Mouse (Mus musculus) neural tube, embryonic 11.5 days (tissue): ENCODE measurements at regions not wholly inside any gene's neighbourhood (a gene's known extent, or its start where the extent isn't known, plus 50 kb on each side); places are given as distances from the start of the nearest gene placed in this dataset.
A peak's percentile ranks its signal among the peaks of the same experiment; 100 is the strongest.

Experiments
- ATAC-seq: fragments of 200-750 bp; cut with Nextera tagmentation; 2 replicates; pipeline ENCODE4 v1.8.0; 2017; ENCODE audit warnings: moderate number of reproducible peaks, mild to moderate bottlenecking, moderate TSS enrichment, moderate library complexity; ENCODE audit not compliant: insufficient read depth, low FRiP score, low TSS enrichment
- DNase-seq: peaks from one replicate; pipeline ENCODE4 v3.0.0-alpha.2; 2015; ENCODE audit warnings: low spot score
- H3K27ac ChIP-seq: fragments of 300-500 bp; sonication (generic); 2 replicates; pipeline ENCODE4 v1.5.1; 2014; ENCODE audit warnings: low read depth, mild to moderate bottlenecking, low read length
- H3K27me3 ChIP-seq: fragments of 300-500 bp; sonication (generic); 2 replicates; pipeline ENCODE4 v1.6.1; 2014; ENCODE audit warnings: mild to moderate bottlenecking, low read length, mixed read lengths; ENCODE audit not compliant: control insufficient read depth, insufficient read depth
- H3K36me3 ChIP-seq: fragments of 300-500 bp; sonication (generic); 2 replicates; pipeline ENCODE4 v1.6.1; 2014; ENCODE audit warnings: mild to moderate bottlenecking, low read length, moderate library complexity, mixed read lengths; ENCODE audit not compliant: control insufficient read depth, insufficient read depth
- H3K4me1 ChIP-seq: fragments of 300-500 bp; sonication (generic); 2 replicates; pipeline ENCODE4 v1.6.1; 2014; ENCODE audit warnings: low read length, mixed read lengths; ENCODE audit not compliant: control insufficient read depth, insufficient read depth
- H3K4me2 ChIP-seq: fragments of 300-500 bp; sonication (generic); 2 replicates; pipeline ENCODE4 v1.6.1; 2014; ENCODE audit warnings: low read depth, mild to moderate bottlenecking, moderate library complexity
- H3K4me3 ChIP-seq: fragments of 300-500 bp; sonication (generic); 2 replicates; pipeline ENCODE4 v1.5.1; 2014; ENCODE audit warnings: low read depth, low read length
- H3K9ac ChIP-seq: fragments of 300-500 bp; sonication (generic); 2 replicates; pipeline ENCODE4 v1.6.1; 2014; ENCODE audit warnings: mild to moderate bottlenecking, low read length
- H3K9me3 ChIP-seq: fragments of 300-500 bp; sonication (generic); 2 replicates; pipeline ENCODE4 v1.6.1; 2016; ENCODE audit warnings: low read length; ENCODE audit not compliant: control insufficient read depth
- WGBS: fragments of 180-500 bp; shearing (Covaris S2); extraction: QIAGEN DNeasy Blood & Tissue Kit; methylation state at CpG from one replicate; pipeline ENCODE4 v1.1.7; 2014; 5-methylcytosine and 5-hydroxymethylcytosine counted together

DNA sequence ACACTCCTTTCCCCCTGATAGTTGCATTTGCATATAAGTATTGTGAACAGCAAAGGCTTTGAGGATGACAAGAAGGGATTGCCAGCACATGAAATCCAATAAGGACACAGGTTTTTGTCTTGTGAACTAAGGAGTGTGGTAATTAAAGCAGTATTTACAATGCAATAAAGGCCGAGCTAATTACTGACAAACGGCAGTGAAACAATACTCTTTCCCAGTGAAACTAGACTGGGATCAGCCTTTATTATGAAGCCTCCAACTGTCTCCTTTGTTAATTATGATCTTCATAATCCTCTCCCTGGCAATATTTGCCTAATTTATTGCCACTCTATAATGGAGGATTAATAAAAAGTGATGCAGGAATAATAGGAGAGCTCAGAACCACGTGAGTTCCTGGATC is 704.2 kb upstream of the Api5 start:
- H3K27ac ChIP-seq = no peak overlapping the region
- no peaks in the 10 kb centered on the region for H3K4me1 ChIP-seq
- ATAC-seq (no peak), DNase-seq (no peak)
- H3K4me2 ChIP-seq = no peak overlapping the region
- no peaks in the 10 kb centered on the region for H3K9me3 ChIP-seq
- H3K4me3 ChIP-seq = no peak overlapping the region
- 21% methylated on average over 3 of the region's 3 CpGs for WGBS
- no peaks in the 10 kb centered on the region for H3K36me3 ChIP-seq
- H3K9ac ChIP-seq = no peak overlapping the region
- H3K27me3 ChIP-seq = no peaks in the 10 kb centered on the region

- Histone ChIP-seq H3K4me1 (no peaks in the 10 kb centered on the region), H3K9ac (no peak overlapping the region), H3K27ac (no peak overlapping the region), H3K9me3 (no peaks in the 10 kb centered on the region), H3K4me3 (no peak overlapping the region), H3K4me2 (no peak overlapping the region), H3K36me3 (no peaks in the 10 kb centered on the region), H3K27me3 (no peaks in the 10 kb centered on the region)
- 50% methylated on average over 1 of the region's 1 CpGs for WGBS
- ATAC-seq (no peak), DNase-seq (no peak)
Observed at GRCm38 (mm10) chr2:95140116-95140515, 702.2 kb upstream of the Api5 start.

- H3K4me3 ChIP-seq = no peak overlapping the region
- H3K9me3 ChIP-seq = no peaks in the 10 kb centered on the region
- no peaks in the 10 kb centered on the region for H3K4me1 ChIP-seq
- no peaks in the 10 kb centered on the region for H3K36me3 ChIP-seq
- DNase-seq (no peak), ATAC-seq (no peak)
- no peak overlapping the region for H3K27ac ChIP-seq
- H3K9ac ChIP-seq = no peak overlapping the region
- 74% methylated on average over 6 of the region's 6 CpGs for WGBS
- no peaks in the 10 kb centered on the region for H3K27me3 ChIP-seq
- no peak overlapping the region for H3K4me2 ChIP-seq
Observed at GRCm38 (mm10) chr2:95136636-95137035, 698.7 kb upstream of the Api5 start.

GRCm38 (mm10) chr2:95131181-95131580 is 693.2 kb upstream of the Api5 start:
- ATAC-seq (no peak), DNase-seq (no peak)
- 73% methylated on average over 2 of the region's 2 CpGs for WGBS
- Histone ChIP-seq H3K36me3 (no peaks in the 10 kb centered on the region), H3K27ac (no peak overlapping the region), H3K4me3 (no peak overlapping the region), H3K27me3 (no peaks in the 10 kb centered on the region), H3K9me3 (no peaks in the 10 kb centered on the region), H3K9ac (no peak overlapping the region), H3K4me2 (no peak overlapping the region), H3K4me1 (no peaks in the 10 kb centered on the region)

- H3K27me3 ChIP-seq = no peaks in the 10 kb centered on the region
- ATAC-seq (no peak), DNase-seq (no peak)
- WGBS = 61% methylated on average over 1 of the region's 1 CpGs
- no peaks in the 10 kb centered on the region for H3K36me3 ChIP-seq
- no peak overlapping the region for H3K4me3 ChIP-seq
- no peak overlapping the region for H3K9ac ChIP-seq
- no peaks in the 10 kb centered on the region for H3K9me3 ChIP-seq
- H3K4me1 ChIP-seq = no peaks in the 10 kb centered on the region
- no peak overlapping the region for H3K27ac ChIP-seq
- H3K4me2 ChIP-seq = no peak overlapping the region
Observed at GRCm38 (mm10) chr2:95128721-95129120, 690.8 kb upstream of the Api5 start.

DNA sequence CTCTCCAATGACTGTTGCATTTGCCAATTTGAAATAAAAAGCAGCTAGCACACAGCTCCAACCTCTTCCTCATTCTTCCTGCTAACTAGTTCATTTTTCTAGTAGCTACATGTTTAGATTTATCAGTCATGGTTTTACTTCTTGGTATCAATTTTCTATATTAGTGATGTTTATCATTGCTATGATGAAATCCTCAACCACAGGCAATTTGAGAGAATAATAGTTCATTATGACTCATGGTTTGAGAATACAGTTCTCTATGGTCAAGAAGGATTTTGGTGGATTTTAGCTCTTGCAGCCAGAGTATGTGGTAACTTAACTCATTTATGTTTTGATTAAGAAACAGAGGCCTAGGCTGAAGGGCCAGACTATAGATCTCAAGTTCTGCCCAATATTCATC is 681.6 kb upstream of the Api5 start:
- H3K27ac ChIP-seq = no peak overlapping the region
- H3K4me1 ChIP-seq = no peaks in the 10 kb centered on the region
- no peaks in the 10 kb centered on the region for H3K27me3 ChIP-seq
- H3K9ac ChIP-seq = no peak overlapping the region
- no peak for DNase-seq
- no peaks in the 10 kb centered on the region for H3K9me3 ChIP-seq
- ATAC-seq = no peak
- H3K36me3 ChIP-seq = no peaks in the 10 kb centered on the region
- H3K4me3 ChIP-seq = no peak overlapping the region
- H3K4me2 ChIP-seq = no peak overlapping the region

DNA sequence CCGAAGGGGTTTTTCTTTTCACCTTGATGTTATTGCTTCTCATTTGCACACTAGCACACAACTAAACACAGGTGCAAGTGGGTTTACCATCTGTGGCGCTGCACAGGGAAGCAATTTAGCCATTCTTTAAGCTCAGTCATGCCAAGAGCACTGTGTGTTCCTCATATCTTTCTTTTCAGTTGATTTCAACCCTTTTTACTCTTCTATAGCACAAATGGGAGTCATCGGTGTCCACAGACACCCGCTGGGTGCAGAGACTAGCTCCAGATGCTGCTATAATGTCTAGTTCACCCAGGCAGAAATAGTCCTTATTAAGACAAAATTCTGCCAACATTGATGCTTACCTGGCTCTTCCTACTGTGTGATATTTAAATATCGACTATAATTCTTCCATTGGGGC is 659.1 kb upstream of the Api5 start:
- no peaks in the 10 kb centered on the region for H3K4me1 ChIP-seq
- WGBS = 89% methylated on average over 5 of the region's 5 CpGs
- no peaks in the 10 kb centered on the region for H3K27me3 ChIP-seq
- H3K36me3 ChIP-seq = no peaks in the 10 kb centered on the region
- H3K27ac ChIP-seq = no peak overlapping the region
- H3K4me2 ChIP-seq = no peak overlapping the region
- DNase-seq = no peak
- ATAC-seq = no peak
- H3K9me3 ChIP-seq = no peaks in the 10 kb centered on the region
- no peak overlapping the region for H3K4me3 ChIP-seq
- no peak overlapping the region for H3K9ac ChIP-seq

- Histone ChIP-seq H3K4me1 (no peaks in the 10 kb centered on the region), H3K27me3 (no peaks in the 10 kb centered on the region), H3K9ac (no peak overlapping the region), H3K4me2 (no peak overlapping the region), H3K4me3 (no peak overlapping the region), H3K36me3 (no peaks in the 10 kb centered on the region), H3K27ac (no peak overlapping the region), H3K9me3 (no peaks in the 10 kb centered on the region)
- DNase-seq = peak; percentile 13
- 43% methylated on average over 1 of the region's 1 CpGs for WGBS
- ATAC-seq = no peak
Observed at GRCm38 (mm10) chr2:95054636-95055035, 616.7 kb upstream of the Api5 start.

DNA sequence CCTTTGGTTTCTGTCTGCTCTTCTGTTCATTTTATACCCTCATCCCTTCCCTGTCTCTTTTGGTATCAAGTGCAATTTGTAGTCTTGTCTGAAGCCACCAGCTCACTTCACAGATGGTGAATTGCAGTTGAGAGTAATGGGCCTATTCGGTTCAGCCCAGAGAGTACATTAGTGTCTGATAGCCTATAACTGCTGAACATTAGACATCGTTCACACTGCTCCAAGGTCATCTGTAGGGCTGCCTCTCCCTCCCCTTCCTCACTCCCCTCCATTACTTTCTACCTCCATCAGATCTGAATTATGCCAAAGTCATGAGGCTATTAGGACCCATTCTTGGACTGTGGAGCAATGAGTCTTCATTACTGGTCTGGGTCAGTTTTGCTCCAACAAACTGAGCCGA is 615.9 kb upstream of the Api5 start:
- DNase-seq (no peak), ATAC-seq (no peak)
- Histone ChIP-seq H3K36me3 (no peaks in the 10 kb centered on the region), H3K27me3 (no peaks in the 10 kb centered on the region), H3K4me1 (no peaks in the 10 kb centered on the region), H3K27ac (no peak overlapping the region), H3K9ac (no peak overlapping the region), H3K4me2 (no peak overlapping the region), H3K9me3 (no peaks in the 10 kb centered on the region), H3K4me3 (no peak overlapping the region)
- WGBS = 82% methylated on average over 3 of the region's 3 CpGs
